Mouse (Mus musculus) heart, adult 2 months (tissue): ENCODE measurements around the gene Tmem60.

Experiments used
- CTCF ChIP-seq: fragments of 200-600 bp; IDR thresholded peaks from 2 replicates; pipeline ENCODE4 v1.8.1; 2022; ENCODE audit warnings: antibody characterized with exemption, mild to moderate bottlenecking, moderate library complexity
- EP300 ChIP-seq: fragments of 200-500 bp; IDR thresholded peaks from 2 replicates; pipeline ENCODE4 v1.6.1; 2011; ENCODE audit warnings: low read depth, low read length, control low read depth; ENCODE audit not compliant: insufficient read depth
- POLR2A ChIP-seq: fragments of 200-500 bp; IDR thresholded peaks from 2 replicates; pipeline ENCODE4 v1.6.1; 2011; ENCODE audit warnings: mild to moderate bottlenecking, low read depth, low read length, control low read depth; ENCODE audit not compliant: insufficient read depth

- TF ChIP-seq EP300 = no peak
- TF ChIP-seq CTCF = no peak
- no peak for TF ChIP-seq POLR2A
Observed at GRCm38 (mm10) chr5:20843816-20844215, 38.2 kb upstream of the Tmem60 start.
